Mouse (Mus musculus): ENCODE results near the gene Apbb1ip.

Apbb1ip gene

DNA sequence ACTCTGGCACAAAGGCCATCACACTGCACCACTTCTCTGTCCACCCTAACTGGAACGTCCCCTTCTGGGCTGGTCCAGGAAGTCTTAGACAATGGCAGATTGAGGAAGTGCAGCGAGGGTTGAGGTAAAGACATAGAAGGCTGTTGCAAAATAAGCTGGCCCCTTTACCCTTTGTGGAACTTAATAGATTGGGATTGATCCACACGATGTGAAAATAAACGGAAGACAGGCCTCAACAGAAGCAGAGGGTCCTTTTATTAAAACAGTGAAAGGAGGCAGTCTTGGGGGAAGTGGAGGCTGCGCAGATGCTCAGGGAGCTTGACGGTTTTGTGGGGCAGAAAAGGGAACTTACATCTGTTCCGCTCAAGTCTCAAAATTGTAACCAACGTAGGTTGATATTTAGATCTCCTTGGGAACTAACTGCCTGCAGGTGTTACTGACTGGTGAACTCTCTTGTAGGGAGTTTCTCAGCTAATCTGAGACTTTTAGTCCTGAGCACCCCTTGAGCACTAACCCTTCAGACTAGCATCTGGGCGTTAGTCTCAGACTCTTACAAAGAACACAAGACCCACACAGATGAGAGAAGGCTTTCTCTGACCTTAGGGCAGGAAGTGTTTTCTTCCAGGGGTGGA is at the start of gene Apbb1ip:
TSS of gene Apbb1ip (plus strand) at position 546 of the 632 bp plus-strand sequence.
- in situ Hi-C loops (cut with MboI, MseI) = loop anchor here (25.0 kb wide), 1 partner anchor 1561 kb away; the partner anchor contains the start of genes Enkur and Thnsl1

DNA sequence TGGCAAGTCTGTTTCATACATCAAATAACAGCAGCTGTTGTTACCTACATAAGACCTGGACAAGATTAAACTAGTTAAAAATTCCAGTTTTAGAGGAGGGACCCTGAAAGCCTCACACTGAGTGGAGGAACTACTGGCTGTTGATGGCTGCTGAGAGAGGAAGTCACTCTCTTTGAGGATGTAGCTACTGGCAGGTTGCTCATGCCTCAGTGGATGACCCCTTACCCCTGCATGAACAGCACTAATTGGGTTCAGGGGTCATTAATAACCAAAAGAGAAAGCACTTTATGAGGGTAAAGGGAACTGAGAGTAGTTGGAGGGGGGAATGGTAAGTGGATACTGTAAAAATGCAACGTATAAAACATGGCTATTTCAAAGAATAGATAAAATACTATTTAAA is 46.8 kb upstream of the Apbb1ip start:
- in situ Hi-C loops (cut with MboI, MseI) = loop anchor here (10.0 kb wide), 1 partner anchor 782 kb away; no protein-coding TSS in a partner anchor

DNA sequence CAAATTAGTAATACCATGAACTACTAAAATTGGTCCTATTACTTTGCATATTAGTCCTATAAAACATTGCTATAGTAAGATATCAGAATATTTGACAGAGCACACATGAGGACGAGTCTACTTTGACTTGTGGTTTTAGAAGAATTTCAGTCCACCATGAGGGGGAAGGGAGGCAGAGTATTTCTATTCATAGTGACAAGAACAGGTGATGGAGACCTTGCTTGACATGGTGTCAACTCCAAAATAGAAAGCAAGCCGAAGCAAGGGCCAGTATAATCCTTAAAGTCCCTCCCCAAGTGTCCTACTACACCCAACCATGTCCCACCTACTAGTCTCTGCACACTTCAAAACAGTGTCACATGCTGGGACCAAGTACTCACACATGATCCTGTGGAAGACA is 37.8 kb upstream of the Apbb1ip start:
- in situ Hi-C loops (cut with MboI, MseI) = loop anchor here (5.0 kb wide), 1 partner anchor 594 kb away; no protein-coding TSS in a partner anchor

DNA sequence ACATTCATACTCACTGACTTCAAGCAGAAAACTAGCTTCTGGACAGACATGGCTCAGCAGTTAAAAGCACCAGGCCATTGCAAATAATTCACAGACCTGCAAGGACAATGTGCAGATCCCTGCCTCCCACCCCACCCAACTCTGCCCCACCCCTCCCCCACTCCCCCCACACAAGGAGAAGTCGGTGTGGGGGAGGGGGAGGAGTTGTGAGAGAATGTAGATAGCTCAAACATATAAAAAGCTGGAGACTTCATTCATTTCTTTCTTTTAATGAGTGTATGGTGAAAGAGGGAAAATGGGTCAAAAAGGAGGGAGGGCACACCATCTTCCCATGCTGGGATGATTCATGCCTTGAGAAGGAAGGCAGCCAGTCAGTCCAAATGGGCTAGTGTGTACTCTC is 34.5 kb upstream of the Apbb1ip start:
- in situ Hi-C loops (cut with MboI, MseI) = loop anchor here (5.0 kb wide), 1 partner anchor 597 kb away; no protein-coding TSS in a partner anchor

DNA sequence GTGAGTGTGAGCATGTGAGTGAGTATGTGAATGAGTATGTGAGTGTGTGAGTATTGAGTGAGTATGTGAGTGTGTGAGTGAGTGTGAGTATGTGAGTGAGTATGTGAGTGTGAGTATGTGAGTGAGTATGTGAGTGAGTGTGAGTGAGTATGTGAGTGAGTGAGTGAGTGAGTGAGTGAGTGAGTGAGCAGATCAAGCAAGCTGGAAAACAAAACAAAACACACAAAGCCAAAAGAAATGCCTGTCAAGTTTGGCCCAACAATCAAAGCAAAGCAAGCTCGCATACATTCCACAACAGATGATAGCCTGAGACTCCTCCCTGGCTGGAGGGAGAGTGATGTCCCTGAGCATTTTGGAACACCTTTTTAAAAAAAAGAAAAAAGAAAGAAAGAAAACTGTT is 33.5 kb upstream of the Apbb1ip start:
- in situ Hi-C loops (cut with MboI, MseI) = no loop called here

DNA sequence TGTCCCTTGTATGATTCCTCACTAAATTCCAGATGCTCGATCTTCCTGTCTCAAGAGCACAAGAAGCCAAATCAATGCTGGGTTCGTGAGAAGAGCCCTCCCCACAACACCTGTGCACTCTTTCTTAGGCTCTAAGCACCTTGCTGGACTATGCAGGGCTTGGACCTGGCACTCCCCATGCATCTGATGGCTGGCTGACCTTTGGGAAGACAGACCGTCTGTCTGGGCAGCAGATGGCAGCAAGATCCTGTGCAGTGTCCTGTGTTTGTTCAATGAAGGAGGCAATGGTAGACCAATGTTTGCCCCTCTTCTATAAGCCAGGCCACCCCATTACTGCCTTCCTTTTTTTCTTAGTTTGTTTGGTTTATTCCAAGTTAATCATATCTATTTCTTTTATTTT is 32.7 kb upstream of the Apbb1ip start:
- in situ Hi-C loops (cut with MboI, MseI) = no loop called here

DNA sequence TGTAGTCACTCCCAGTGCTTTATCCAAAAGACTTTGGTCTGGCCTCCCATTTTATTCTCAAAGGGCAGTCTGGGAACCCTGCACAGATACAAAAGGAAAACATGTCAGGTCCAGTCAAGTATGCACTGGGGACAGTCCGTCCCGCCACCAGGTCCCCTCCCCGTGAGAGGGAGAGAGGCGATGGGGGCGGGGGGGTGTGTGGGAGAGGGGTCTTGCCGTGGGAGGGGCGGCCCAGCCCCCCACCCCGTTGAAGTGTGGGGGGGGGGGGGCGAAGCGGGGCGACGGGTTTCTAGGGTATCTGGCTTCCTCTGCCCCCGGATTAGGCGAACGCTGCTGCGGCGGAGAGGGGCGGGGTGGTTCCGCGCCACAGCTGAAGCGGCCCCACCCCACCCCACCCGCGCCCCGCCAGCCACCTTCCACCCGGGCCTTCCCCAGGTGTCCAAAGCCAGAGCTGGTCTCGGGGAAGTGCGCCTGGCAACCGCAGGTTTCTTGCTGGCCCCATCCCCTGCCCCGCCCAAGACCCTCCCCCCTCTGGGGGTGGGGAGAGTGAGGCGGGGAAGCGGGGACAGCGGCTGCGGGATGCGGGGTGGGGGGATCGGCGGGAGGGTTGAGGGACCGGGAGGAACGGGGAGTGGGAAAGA is 29.7 kb upstream of the Apbb1ip start:
- in situ Hi-C loops (cut with MboI, MseI) = no loop called here

DNA sequence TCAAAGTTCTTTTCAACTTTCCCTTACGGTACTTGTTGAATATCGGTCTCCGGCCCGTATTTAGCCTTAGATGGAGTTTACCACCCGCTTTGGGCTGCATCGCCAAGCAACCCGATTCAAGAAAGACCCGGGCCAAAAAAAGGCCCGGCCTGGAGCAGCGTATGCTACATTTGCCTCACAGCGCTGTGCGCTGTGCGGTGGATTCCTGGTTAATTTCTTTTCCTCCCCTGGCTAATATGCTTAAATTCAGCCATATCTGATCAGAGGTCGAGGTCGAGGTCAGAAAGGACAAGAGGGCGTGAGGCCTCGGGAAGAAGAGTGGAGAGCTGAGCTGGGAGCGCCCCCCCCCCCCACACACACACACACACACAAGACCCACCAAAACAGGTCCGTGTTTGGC is 29.0 kb upstream of the Apbb1ip start:
- in situ Hi-C loops (cut with MboI, MseI) = no loop called here

DNA sequence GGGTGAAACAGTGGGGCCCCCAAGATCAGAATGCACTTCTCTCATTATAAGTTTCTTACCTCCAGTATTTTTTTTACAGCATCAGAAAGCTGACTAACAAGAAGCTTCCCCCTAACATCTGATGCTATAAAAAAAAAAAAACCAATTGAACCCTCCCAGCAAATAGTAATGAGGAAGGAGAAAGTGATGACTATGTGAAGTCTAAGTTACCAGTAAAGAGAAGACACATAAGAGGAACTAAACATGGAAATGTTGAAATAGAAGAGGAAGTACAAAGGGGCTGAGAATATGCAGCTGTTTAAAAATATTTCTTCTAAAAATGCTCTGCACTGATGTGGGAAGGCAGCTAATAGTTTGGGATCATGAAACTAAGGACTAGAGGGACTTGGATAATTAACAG is 27.1 kb upstream of the Apbb1ip start:
- in situ Hi-C loops (cut with MboI, MseI) = no loop called here

DNA sequence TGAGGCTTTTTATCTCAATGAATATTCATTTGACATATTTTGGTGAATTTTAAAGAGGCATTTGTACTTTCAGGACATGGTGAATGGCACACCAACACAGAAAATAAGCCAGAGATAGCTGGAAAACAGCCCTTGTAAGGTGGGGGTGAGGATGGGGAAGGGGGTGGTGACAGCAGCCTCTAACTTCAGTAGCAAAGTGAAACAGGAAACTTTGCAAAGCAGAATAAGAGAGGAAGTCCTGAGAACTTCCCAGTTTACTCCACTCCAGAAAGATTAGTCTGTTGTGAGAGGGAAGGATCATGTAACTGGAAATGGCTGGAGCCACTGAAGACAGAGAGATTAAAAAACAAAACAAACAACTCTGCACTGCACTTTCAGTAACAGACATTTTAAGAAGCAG is 26.0 kb upstream of the Apbb1ip start:
- in situ Hi-C loops (cut with MboI, MseI) = no loop called here

DNA sequence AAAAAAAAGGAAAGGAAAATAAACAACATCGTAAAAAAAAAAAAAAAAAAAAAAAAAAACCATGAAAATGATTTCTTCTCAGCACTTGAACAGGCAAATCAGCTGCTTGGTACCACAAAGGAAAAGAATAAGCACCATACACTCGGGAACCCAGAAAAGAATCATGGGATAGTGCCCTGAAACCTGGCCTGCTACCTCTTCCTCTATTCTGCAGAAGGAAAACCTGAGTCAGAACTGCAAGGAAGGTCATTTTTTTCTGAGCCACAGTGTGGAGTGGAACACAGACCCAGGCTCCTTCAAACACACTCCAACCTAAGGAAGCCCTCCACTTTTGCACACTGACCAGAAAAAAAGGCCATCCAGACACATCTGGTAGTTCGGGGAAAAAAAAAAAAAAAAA is 24.1 kb upstream of the Apbb1ip start:
- in situ Hi-C loops (cut with MboI, MseI) = loop anchor here (10.0 to 25.0 kb wide), 2 partner anchors 785 to 1537 kb away; partner anchors contain the start of genes Enkur and Thnsl1

DNA sequence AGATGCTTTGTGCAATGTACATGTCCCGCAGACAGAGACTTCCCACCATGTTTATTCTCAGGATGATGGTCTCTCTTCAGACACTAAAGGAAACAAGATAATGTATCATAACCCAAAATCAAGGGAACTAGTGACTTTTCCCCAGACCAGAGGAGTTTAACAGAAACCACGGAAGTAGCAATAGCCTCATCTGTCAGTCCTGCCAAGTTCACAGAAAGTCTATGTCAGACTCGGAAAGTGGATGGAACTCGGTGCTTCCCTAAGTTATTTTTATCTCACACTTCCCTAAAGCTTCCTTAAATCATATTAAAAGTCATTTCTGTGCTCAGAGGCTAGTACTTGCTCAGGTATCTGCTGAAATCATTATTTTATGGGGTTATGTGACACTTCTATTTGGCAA is 21.4 kb upstream of the Apbb1ip start:
- in situ Hi-C loops (cut with MboI, MseI) = loop anchor here (10.0 to 25.0 kb wide), 2 partner anchors 788 to 1540 kb away; partner anchors contain the start of genes Enkur and Thnsl1

DNA sequence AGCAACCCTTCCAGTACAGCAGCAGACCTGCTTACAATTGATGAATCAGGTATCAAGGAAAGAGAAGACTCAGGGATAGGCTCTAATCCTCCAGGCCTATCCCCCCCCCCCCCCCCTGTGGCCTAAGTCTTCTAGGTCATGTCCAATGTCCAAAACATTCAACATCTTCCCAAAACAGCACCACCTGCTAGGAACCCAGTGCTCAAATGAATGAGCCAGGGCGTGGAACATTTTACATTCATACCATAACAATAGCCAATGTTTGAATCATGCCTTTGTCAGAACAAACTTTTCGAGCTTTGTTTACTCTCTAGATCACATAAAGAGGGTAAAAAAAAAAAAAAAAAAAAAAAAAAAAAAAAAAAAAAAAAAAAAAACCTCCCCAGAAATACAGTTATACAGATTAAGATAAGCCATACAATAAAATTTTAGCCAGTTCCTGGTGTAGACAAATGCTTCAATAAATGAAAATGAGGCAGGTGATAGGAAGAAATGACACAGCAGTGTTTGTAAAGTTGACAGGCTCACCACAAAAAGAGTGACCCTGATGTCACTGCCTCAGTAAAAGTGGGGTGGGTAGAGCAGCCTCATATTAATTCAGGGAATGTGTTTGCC is 20.3 kb upstream of the Apbb1ip start:
- in situ Hi-C loops (cut with MboI, MseI) = loop anchor here (10.0 to 25.0 kb wide), 2 partner anchors 789 to 1541 kb away; partner anchors contain the start of genes Enkur and Thnsl1

DNA sequence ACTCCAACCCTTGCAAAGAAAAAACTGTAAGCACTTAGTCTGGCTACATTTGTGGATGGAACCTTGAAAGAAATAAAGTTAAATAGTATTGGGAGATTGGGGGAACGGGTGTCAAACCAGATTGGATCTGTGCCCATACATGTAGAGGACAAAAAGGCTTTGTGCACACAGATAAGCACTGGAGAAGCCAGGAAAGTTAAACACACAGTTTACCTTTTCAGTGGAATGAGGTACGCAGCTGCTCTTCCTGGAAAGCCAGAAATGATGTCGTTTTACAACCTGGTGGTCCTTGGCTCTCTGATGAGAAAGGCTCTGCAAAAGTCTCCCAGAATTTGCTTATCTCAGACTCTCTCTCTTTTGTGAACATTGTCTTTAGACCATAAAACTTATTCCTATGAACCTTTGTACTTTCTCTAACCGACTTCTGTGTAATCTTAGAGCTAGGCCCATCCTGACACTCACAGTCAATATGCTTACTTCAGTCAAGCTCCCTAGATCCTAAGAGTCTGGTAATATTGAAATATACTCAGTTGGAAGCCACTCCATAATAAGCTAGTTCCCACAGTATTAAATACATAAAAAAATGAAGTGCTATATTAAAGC is 19.6 kb upstream of the Apbb1ip start:
- in situ Hi-C loops (cut with MboI, MseI) = loop anchor here (10.0 to 25.0 kb wide), 2 partner anchors 790 to 1542 kb away; partner anchors contain the start of genes Enkur and Thnsl1

DNA sequence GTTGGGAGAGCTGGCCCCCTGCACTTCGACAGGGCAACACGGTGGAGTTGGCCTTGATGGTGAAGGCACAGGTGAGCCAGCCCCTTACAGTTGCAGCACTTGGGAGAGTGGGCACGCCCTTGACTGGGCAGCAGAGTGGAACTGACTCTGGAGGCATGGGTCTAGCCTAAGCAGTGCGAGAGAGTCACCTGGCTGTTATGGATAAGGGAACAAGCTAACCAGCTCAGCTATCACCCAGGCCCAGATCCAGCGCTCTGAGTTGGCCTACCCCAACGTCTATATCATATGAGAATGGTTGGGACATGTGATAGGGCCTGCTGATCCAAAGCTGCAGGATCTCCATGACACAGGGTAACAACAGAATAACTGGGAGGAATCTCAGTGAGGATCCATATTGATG is 18.3 kb upstream of the Apbb1ip start:
- in situ Hi-C loops (cut with MboI, MseI) = loop anchor here (5.0 to 25.0 kb wide), 3 partner anchors 112 to 1543 kb away; partner anchors contain the start of genes Enkur and Thnsl1

DNA sequence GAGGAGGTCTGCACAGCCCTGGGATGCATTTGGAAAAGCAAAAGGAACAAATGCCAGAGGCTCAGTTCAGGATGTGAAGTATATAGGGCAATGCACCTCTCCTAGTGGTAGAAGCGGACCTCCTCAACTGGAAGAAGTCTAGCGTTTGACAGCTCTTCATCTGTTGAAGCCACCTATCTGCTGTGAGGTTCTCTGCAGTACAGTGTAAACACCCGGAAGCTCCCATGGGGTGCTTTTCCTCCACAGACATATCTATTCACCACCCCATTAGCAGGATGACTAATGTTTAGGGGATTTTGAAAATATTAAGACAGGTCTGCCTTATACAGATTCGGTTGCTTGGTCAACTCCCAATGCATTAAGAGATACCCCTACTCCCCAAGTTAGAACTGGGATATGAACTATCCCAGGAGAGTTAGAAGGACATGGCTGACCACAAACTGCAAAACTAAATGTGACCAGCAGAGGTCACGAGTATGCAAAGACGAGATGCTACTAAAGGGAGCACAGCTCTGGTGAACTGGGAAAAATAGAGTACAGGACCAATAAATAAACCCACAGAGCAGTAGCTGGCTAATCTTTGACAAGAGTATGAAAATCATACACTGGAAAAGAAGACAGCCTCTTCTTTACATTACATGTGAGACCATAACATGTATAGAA is 15.5 kb upstream of the Apbb1ip start:
- in situ Hi-C loops (cut with MboI, MseI) = loop anchor here (5.0 to 25.0 kb wide), 3 partner anchors 109 to 1546 kb away; partner anchors contain the start of genes Enkur and Thnsl1

DNA sequence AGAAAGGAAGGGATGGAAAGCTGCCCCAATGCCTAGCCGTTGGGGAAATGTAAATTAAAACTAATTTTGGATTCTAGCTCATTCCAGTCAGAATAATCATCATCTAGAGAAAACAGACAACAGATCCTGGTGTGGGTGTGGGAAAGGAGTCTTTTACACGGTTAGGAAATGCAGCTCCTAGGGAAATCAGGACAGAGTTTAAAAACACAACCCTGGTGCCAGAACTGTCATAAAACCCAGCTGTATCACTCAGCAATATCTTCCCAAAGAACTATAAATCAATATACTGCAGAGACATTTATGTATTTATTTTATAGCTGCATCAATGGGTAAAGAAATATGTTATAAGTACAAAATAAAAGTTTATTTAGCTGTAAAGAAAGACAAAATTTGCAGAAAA is 13.4 kb upstream of the Apbb1ip start:
- in situ Hi-C loops (cut with MboI, MseI) = loop anchor here (25.0 kb wide), 1 partner anchor 1548 kb away; the partner anchor contains the start of genes Enkur and Thnsl1

DNA sequence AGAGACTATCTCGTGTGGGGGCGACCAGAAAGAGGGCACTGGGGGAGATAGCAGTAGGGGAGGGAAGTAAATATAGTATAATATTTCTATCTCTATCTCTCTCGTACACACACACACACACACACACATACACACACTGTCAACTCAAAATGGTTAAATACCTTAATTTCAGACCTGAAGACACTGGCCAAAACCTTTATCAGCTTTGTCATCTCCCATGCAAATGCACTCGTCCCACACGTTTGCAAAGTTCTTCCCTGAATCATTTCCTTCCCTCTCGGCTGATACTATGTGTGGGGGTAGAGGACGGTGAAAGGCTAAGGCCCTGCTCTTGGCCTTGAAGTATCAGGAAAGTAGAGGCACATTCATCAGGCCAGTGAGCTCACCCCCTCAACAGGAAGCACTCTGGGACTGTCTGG is 12.8 kb upstream of the Apbb1ip start:
- in situ Hi-C loops (cut with MboI, MseI) = loop anchor here (25.0 kb wide), 1 partner anchor 1549 kb away; the partner anchor contains the start of genes Enkur and Thnsl1

DNA sequence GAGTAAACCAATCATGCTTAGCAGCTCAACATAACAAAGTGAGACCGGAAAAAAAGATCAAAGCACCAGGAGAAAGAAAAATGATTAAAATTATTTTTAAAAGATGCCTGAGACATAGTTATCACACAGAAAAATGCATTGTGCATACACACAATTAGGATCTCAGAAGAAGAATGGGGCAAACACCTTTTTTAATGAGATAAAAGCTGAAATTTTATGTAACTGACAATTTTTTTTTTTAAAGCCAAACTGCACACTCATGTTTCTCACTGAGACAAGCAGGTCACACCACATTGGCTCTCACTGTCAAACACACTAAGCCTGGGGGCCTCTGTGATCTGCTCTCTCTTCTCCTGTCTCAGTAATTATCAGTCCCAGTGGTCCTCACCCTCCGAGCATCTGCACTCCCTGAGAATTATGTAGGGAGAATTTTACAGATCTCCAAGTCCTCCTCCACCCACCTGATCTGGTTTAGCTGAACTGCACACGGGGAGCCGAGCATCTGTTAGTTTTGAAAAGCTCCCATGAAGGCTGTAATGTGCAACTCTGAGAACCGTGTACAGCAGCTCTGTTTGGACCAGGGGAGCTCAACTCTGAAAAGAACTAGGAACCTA is 9.0 kb upstream of the Apbb1ip start:
- in situ Hi-C loops (cut with MboI, MseI) = loop anchor here (25.0 kb wide), 1 partner anchor 1553 kb away; the partner anchor contains the start of genes Enkur and Thnsl1

DNA sequence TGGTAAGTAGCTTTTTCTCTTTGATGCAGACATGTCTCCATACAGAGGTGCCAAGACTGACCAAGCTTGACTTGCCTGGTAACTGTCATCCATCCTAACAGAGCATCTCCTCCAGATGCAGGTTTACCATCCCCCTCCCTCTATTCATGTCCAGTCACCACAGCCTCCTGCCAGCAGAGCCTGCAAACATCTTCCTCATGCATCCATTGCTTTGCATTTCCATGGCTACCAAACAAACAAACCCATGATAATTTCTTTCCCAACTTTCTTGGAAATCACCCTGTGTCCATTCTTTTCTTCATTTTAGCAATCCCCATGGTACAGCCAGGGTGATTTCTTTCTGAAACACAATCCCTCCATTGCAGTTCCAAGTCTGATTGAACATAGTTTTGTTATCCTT is 2.6 kb upstream of the Apbb1ip start:
- in situ Hi-C loops (cut with MboI, MseI) = loop anchor here (25.0 kb wide), 1 partner anchor 1559 kb away; the partner anchor contains the start of genes Enkur and Thnsl1
